Mouse (Mus musculus) ES-E14 (cell line): ENCODE results near the gene Pnkd. TPM values are rescaled to one million over a fixed set of nuclear protein-coding genes. Genes with fewer than 3 reads are reported as not detected.

ENCODE experiments used
- DNase-seq: peaks from one replicate; pipeline ENCODE4 v3.0.0-alpha.2; 2013; ENCODE audit warnings: low read depth, low spot score
- H3K27ac ChIP-seq: 2 replicates; pipeline ENCODE4 v1.5.1; 2012; ENCODE audit warnings: low read depth, mild to moderate bottlenecking, low read length, moderate library complexity, mixed read lengths; ENCODE audit not compliant: poor library complexity, insufficient read depth, severe bottlenecking
- H3K36me3 ChIP-seq: 2 replicates; pipeline ENCODE4 v1.6.1; 2012; ENCODE audit warnings: mild to moderate bottlenecking, low read length, moderate library complexity, mixed read lengths; ENCODE audit not compliant: control insufficient read depth, poor library complexity, insufficient read depth, severe bottlenecking
- H3K4me1 ChIP-seq, 2 experiments: fragments of 150-350 bp in 1 of 2; sonication (generic) in 1 of 2; 2 replicates each; pipeline ENCODE4 v1.6.1; 2012; ENCODE audit warnings: low read length in 2 of 2, mild to moderate bottlenecking in 1 of 2, mixed read lengths in 1 of 2; ENCODE audit not compliant: control insufficient read depth in 2 of 2, insufficient read depth in 2 of 2, poor library complexity in 1 of 2
- H3K4me3 ChIP-seq, 2 experiments: fragments of 150-350 bp in 1 of 2; sonication (generic) in 1 of 2; 2 replicates each; pipeline ENCODE4 v1.5.1; 2012; ENCODE audit warnings: low read length in 2 of 2, low read depth in 1 of 2, mild to moderate bottlenecking in 1 of 2, mixed read lengths in 1 of 2; ENCODE audit not compliant: insufficient read depth in 1 of 2, poor library complexity in 1 of 2, severe bottlenecking in 1 of 2
- H3K9ac ChIP-seq: 2 replicates; pipeline ENCODE4 v1.6.1; 2012; ENCODE audit warnings: low read depth, mild to moderate bottlenecking, low read length, mixed read lengths; ENCODE audit not compliant: poor library complexity, insufficient read depth, severe bottlenecking
- H3K9me3 ChIP-seq: fragments of 150-350 bp; sonication (generic); 2 replicates; pipeline ENCODE4 v1.6.1; 2012; ENCODE audit warnings: low read depth, mild to moderate bottlenecking, low read length; ENCODE audit not compliant: control insufficient read depth, insufficient read depth
- CHD2 ChIP-seq: IDR thresholded peaks from 2 replicates; pipeline ENCODE4 v1.6.1; 2014; ENCODE audit warnings: mild to moderate bottlenecking, low read depth, low read length, inconsistent platforms
- HCFC1 ChIP-seq: IDR thresholded peaks from 2 replicates; pipeline ENCODE4 v1.6.1; 2012; ENCODE audit warnings: low read length, inconsistent platforms, borderline replicate concordance; ENCODE audit not compliant: insufficient read depth
- MAFK ChIP-seq: IDR thresholded peaks from 2 replicates; pipeline ENCODE4 v1.6.1; 2014; ENCODE audit warnings: mild to moderate bottlenecking, low read depth, low read length, inconsistent platforms; ENCODE audit not compliant: insufficient read depth
- ZC3H11A ChIP-seq: IDR thresholded peaks from 2 replicates; pipeline ENCODE4 v1.6.1; 2012; ENCODE audit warnings: low read depth, mild to moderate bottlenecking, inconsistent platforms, low read length, borderline replicate concordance
- ZNF384 ChIP-seq: IDR thresholded peaks from 2 replicates; pipeline ENCODE4 v1.6.1; 2012; ENCODE audit warnings: low read depth, low read length, inconsistent platforms
- in situ Hi-C, 2 experiments: fragments of 600-800 bp; cut with MboI; formaldehyde crosslinking; loops; one replicate each; pipeline ENCODE4 v1.15.1; 2025; ENCODE audit warnings: low sequenced_read_pairs in 2 of 2, inconsistent platforms in 1 of 2; ENCODE audit not compliant: unreplicated experiment in 2 of 2
- total RNA-seq: library from RNA; depleted of rRNA; stranded (reverse); fragments of 300-350 nt; gene quantifications from 2 replicates; pipeline ENCODE4 v1.2.3, GENCODE M21; 2012

The Pnkd gene
- total RNA-seq, 1 experiment, result 63.9 TPM

DNA sequence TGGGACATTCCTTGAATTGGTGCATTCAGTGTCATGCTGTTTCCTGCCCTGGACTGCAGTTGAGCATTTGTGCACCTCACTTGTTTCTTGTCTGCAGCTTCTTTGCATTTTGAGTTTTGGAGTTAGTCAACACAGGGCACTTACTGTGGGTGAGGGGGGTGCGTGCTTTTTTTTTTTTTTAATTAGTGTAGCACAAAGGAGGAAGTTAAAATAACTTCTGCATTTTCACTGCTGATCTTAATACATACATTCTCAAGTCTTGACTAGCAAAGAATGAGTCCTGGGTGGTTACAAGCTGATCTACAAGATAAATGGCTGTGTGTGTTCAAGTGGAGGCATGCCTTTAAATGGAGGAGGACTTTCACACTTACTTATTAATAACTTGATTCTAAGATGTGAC, 46.6 kb upstream of the Pnkd start:
- TF ChIP-seq CHD2, result no peak
- no peak for TF ChIP-seq ZNF384
- TF ChIP-seq HCFC1, result no peak
- TF ChIP-seq MAFK, result no peak
- no peak for TF ChIP-seq ZC3H11A
- Histone ChIP-seq H3K36me3 (peaks cover 2% of the 10 kb centered on the region; the same call in 1 of the 2 replicates), H3K4me1 (peaks cover 5 to 9% of the 10 kb centered on the region in 2 experiments; a peak in 3 of 4 replicates), H3K4me3 (peak overlapping the region; percentile 93 to 95; a peak in 2 of 4 replicates), H3K9ac (no peak overlapping the region), H3K9me3 (no peaks in the 10 kb centered on the region), H3K27ac (no peak overlapping the region)
- in situ Hi-C loops, result no loop called here
- DNase-seq, result no peak

DNA sequence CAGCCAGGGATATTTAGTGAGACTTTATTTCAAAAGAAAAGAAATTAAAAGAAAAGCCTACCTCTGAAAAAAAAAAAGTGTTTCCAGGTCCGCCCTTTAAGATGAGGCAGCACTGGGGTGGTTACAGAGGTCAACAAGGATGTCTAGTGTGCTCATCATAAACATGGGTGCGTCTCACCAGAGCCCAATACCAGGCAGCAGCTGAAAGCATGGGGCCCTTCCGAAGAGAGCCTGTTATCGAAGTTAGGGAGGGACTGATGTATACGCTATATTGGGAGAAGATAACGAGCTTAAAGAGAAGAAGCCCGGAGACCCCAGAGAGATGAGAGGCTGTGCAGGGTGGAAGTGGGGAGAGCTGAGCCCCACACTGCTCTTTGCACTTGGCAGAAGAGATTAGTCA, 45.6 kb upstream of the Pnkd start:
- Histone ChIP-seq H3K9ac (0 out of 2 replicates have a peak overlapping the region, but pooled peaks have one; percentile 19), H3K36me3 (peaks cover 2% of the 10 kb centered on the region; the same call in 1 of the 2 replicates), H3K4me3 (no peak overlapping the region), H3K27ac (no peak overlapping the region), H3K4me1 (peaks cover 5 to 11% of the 10 kb centered on the region in 2 experiments), H3K9me3 (no peaks in the 10 kb centered on the region)
- TF ChIP-seq MAFK (no peak), ZNF384 (no peak), CHD2 (no peak), ZC3H11A (no peak), HCFC1 (no peak)
- DNase-seq, result no peak
- in situ Hi-C loops, result no loop called here

DNA sequence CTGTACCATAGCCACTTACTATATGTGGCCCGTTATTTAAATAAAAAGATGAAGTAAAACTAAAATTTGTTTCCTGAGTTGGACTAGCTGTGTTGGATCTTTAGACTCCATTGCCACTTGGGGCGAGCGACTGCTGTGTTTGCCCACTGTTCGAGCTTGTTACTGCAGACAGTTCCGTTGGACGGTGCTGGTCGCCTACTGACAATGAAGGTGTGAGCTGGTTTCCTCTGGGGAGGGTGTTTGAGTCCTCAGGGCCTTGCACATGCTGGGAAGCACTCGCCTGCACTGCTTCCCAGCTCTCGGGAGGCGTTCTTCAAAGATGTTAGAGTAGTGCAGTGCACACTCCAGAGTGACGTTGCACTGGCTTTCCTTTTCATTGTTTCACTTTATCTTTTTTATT, 45.1 kb upstream of the Pnkd start:
- Histone ChIP-seq H3K4me1 (peaks cover 7 to 11% of the 10 kb centered on the region in 2 experiments), H3K9ac (no peak overlapping the region), H3K27ac (no peak overlapping the region), H3K36me3 (peaks cover 2% of the 10 kb centered on the region; the same call in 1 of the 2 replicates), H3K9me3 (no peaks in the 10 kb centered on the region), H3K4me3 (no peak overlapping the region)
- in situ Hi-C loops, result no loop called here
- TF ChIP-seq HCFC1 (no peak), ZC3H11A (no peak), MAFK (no peak), CHD2 (no peak), ZNF384 (no peak)
- DNase-seq, result no peak

DNA sequence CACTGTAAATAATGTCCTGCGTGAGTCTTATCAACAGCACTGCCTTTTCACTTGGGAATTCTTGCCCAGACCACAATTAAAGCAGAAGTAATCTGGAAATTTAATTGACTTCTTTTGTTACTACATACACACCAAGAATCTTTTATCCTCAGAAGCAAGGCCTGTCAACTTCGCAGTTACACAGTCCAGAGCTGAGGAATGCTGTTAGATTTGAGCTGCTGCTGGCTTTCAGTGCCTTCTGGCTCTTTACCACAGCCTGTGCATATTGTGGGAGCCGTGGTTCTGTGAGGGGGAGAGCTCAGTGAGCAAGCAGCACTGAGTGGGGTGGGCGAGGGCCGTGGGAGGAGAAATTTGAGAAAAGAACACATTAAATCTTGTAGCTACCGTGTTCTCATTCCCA, 44.4 kb upstream of the Pnkd start:
- H3K4me3 ChIP-seq, result no peak overlapping the region

DNA sequence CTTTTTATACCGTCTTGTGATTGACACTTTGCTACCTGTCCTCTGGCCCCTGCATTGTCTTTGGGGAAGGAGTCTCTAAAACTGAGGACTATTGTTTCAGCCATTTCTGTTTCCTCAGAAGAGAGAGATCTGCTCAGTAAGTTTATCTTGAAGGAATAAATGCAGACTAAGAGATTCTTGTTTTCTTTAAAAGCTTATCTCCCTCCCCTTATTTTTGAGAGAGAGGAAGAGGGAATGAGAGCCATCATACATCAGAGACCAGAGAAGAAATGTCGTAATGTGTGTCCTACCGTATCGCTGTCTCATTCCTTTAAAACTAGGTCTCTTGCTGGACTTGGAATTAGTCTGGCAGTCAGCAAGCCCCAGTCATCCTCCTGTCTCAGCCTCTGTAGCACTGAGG, 43.9 kb upstream of the Pnkd start:
- Histone ChIP-seq H3K4me1 (peaks cover 8 to 13% of the 10 kb centered on the region in 2 experiments), H3K9ac (no peak overlapping the region), H3K36me3 (peaks cover 2% of the 10 kb centered on the region; the same call in 1 of the 2 replicates), H3K9me3 (no peaks in the 10 kb centered on the region), H3K4me3 (no peak overlapping the region), H3K27ac (no peak overlapping the region)
- in situ Hi-C loops, result no loop called here
- DNase-seq, result no peak
- TF ChIP-seq CHD2, result no peak
- no peak for TF ChIP-seq ZNF384
- no peak for TF ChIP-seq MAFK
- no peak for TF ChIP-seq ZC3H11A
- TF ChIP-seq HCFC1, result no peak

More for the DNA sequence above, 44.4 kb upstream of the Pnkd start:
- no peak overlapping the region for H3K9ac ChIP-seq
- DNase-seq, result no peak
- peaks cover 2% of the 10 kb centered on the region; the same call in 1 of the 2 replicates for H3K36me3 ChIP-seq
- no peaks in the 10 kb centered on the region for H3K9me3 ChIP-seq
- TF ChIP-seq HCFC1 (no peak), MAFK (no peak), ZNF384 (no peak), ZC3H11A (no peak), CHD2 (no peak)
- in situ Hi-C loops, result no loop called here
- peaks cover 8 to 12% of the 10 kb centered on the region in 2 experiments for H3K4me1 ChIP-seq
- no peak overlapping the region for H3K27ac ChIP-seq
